ENCODE assay signal across 8 mouse cellular contexts in genomic region chr11:95391743-95392142, GRCm38 (mm10). TPM values are rescaled to one million over a fixed set of nuclear protein-coding genes. Genes with fewer than 3 reads are reported as not detected.
A peak's percentile ranks its signal among the peaks of the same experiment; 100 is the strongest.
DNase-seq lines count a peak whose midpoint lies in the region; ATAC-seq and TF ChIP-seq lines count a peak whose summit lies in the region.
"Had no signal": no experiment of that assay in that cellular context is flagged by ENCODE, and none has a peak within 500 bp of the region (broad histone marks: within the 10 kb centered on the region; RNA-seq: fewer than 3 reads in every experiment).

No protein-coding gene starts in this region.

- H3K9ac ChIP-seq in forebrain, postnatal 0 days: no peak overlapping the region
- H3K9ac ChIP-seq: neural tube, embryonic 13.5 days had no signal

- peak overlapping the region; percentile 64 for H3K27ac ChIP-seq in forebrain, postnatal 0 days (ENCODE audit: low read depth, low read length)
- H3K27ac ChIP-seq: neural tube, embryonic 13.5 days had no signal

- no peak overlapping the region for H3K4me3 ChIP-seq in forebrain, postnatal 0 days (ENCODE audit: low read depth, low read length)
- H3K4me3 ChIP-seq: neural tube, embryonic 13.5 days had no signal

- H3K4me1 ChIP-seq in forebrain, postnatal 0 days (ENCODE audit: insufficient read depth): no peaks in the 10 kb centered on the region

- H3K9me3 ChIP-seq in forebrain, postnatal 0 days (ENCODE audit: low read length): no peaks in the 10 kb centered on the region
- H3K9me3 ChIP-seq: neural tube, embryonic 13.5 days had no signal

- no peak overlapping the region for H3K4me2 ChIP-seq in forebrain, postnatal 0 days (ENCODE audit: low read depth)
- H3K4me2 ChIP-seq: neural tube, embryonic 13.5 days had no signal

- H3K27me3 ChIP-seq in forebrain, postnatal 0 days (ENCODE audit: insufficient read depth, low read length): no peaks in the 10 kb centered on the region

- peak; percentile 30 for DNase-seq in heart, postnatal 4 days
- no peak for DNase-seq in heart, adult 8-10 months (ENCODE audit: low spot score)
- peak; percentile 45 for DNase-seq in thymus, postnatal 14 days
- DNase-seq in thymus, postnatal 10 days (ENCODE audit: low spot score in 2 of 2): no peak
- peak; percentile 65 for DNase-seq in forebrain, postnatal 0 days
- no peak for DNase-seq in ovary, adult 18-20 months (ENCODE audit: low spot score)
- no peak for DNase-seq in kidney, postnatal 4 days

- 46% methylated on average over 5 of the region's 5 CpGs for WGBS in forebrain, postnatal 0 days

- TF ChIP-seq CTCF in forebrain, postnatal 0 days (IDR thresholded peaks at IDR 0.05; ENCODE audit: low read depth): no peak

- ATAC-seq in forebrain, postnatal 0 days: peak; percentile 67

- peaks cover 46% of the 10 kb centered on the region for H3K36me3 ChIP-seq in forebrain, postnatal 0 days (ENCODE audit: insufficient read depth)

RNA-seq across cellular contexts. Expression of gene Slc35b1, which starts 7.3 kb away (rescaled TPM):
- total RNA-seq in heart, postnatal 4 days (2021): 10 to 100 TPM; 57.1 to 60.5 TPM
- 10 to 100 TPM; 35.4 to 42.2 (median 36.5) TPM for total RNA-seq in heart, adult 8-10 months (2022)
- 103 and 109 TPM in 2 replicates for total RNA-seq in forebrain, postnatal 0 days (2014; rRNA removed)
- 160 and 179 TPM in 2 replicates for polyA plus RNA-seq in forebrain, postnatal 0 days (2015; fragmentation: Nextera tagmentation; extraction: Ambion mirVana)

RNA-seq across cellular contexts. Expression of gene Spop, which starts 22.1 kb away (rescaled TPM):
- total RNA-seq in heart, postnatal 4 days (2021): 100 to 1,000 TPM; 111 to 133 TPM
- total RNA-seq in heart, adult 8-10 months (2022): 100 to 1,000 TPM; 159 to 184 (median 160) TPM
- total RNA-seq in forebrain, postnatal 0 days (2014; rRNA removed): 59.2 and 70.1 TPM in 2 replicates
- polyA plus RNA-seq in forebrain, postnatal 0 days (2015; fragmentation: Nextera tagmentation; extraction: Ambion mirVana): 88.7 and 213 TPM in 2 replicates

RNA-seq across cellular contexts. Expression of gene Fam117a, which starts 54.9 kb away (rescaled TPM):
- 10 to 100 TPM in 1 of 2 experiments, 1 to 10 TPM in 1; 8.4 to 11.5 TPM for total RNA-seq in heart, postnatal 4 days (2021)
- 1 to 10 TPM; 5.1 to 6.6 (median 6.0) TPM for total RNA-seq in heart, adult 8-10 months (2022)
- 5.5 TPM in 2 replicates for total RNA-seq in forebrain, postnatal 0 days (2014; rRNA removed)
- polyA plus RNA-seq in forebrain, postnatal 0 days (2015; fragmentation: Nextera tagmentation; extraction: Ambion mirVana): 1.0 and 1.8 TPM in 2 replicates

Comparison
In these comparisons a context has a peak if more than half of its experiments do, and no peak if none do; other contexts are left out.
1. DNase-seq: peak in heart, postnatal 4 days (single experiment), thymus, postnatal 14 days (single experiment) and forebrain, postnatal 0 days (single experiment); none in heart, adult 8-10 months (single experiment), thymus, postnatal 10 days (0 of 2), ovary, adult 18-20 months (single experiment) and kidney, postnatal 4 days (0 of 2).